Mouse (Mus musculus): ENCODE results near the gene Sdccag8.

Gene Sdccag8

GRCm38 (mm10) chr1:176814591-176815062 lies at the start of gene Sdccag8:
Gene Sdccag8, plus strand, starts transcription at chr1:176814660.
- peak; percentile 97 to 98 for DNase-seq (ENCODE audit: low spot score in 2 of 2)

GRCm38 (mm10) chr1:176774533-176774932 lies 39.9 kb upstream of the Sdccag8 start:
- DNase-seq (ENCODE audit: low spot score in 2 of 2), result no peak

- DNase-seq (ENCODE audit: low spot score in 2 of 2), result no peak
Measured at GRCm38 (mm10) chr1:176789326-176789725, 25.1 kb upstream of the Sdccag8 start.

GRCm38 (mm10) chr1:176792175-176792574 lies 22.3 kb upstream of the Sdccag8 start:
- DNase-seq (ENCODE audit: low spot score in 2 of 2), result no peak

- DNase-seq (ENCODE audit: low spot score in 2 of 2), result no peak
Measured at GRCm38 (mm10) chr1:176798673-176799072, 15.8 kb upstream of the Sdccag8 start.

GRCm38 (mm10) chr1:176800728-176801365 lies 13.6 kb upstream of the Sdccag8 start:
- peak; percentile 78 to 80 for DNase-seq (ENCODE audit: low spot score in 2 of 2)

- no peak for DNase-seq (ENCODE audit: low spot score in 2 of 2)
Measured at GRCm38 (mm10) chr1:176810161-176810560, 4.3 kb upstream of the Sdccag8 start.

- no peak for DNase-seq (ENCODE audit: low spot score in 2 of 2)
Measured at GRCm38 (mm10) chr1:176811892-176812291, 2.6 kb upstream of the Sdccag8 start.

GRCm38 (mm10) chr1:176812491-176813291 lies 1.8 kb upstream of the Sdccag8 start:
- DNase-seq (ENCODE audit: low spot score in 2 of 2), result no peak

GRCm38 (mm10) chr1:176813292-176814035 lies 996 bp upstream of the Sdccag8 start:
- DNase-seq (ENCODE audit: low spot score in 2 of 2), result peak; percentile 64 to 73

GRCm38 (mm10) chr1:176814036-176814420 lies 432 bp upstream of the Sdccag8 start, which contains the start of gene Cep170:
Gene Cep170, minus strand, starts transcription at chr1:176814067.
- peak; percentile 94 to 96 for DNase-seq (ENCODE audit: low spot score in 2 of 2)

- no peak for DNase-seq (ENCODE audit: low spot score in 2 of 2)
Measured at GRCm38 (mm10) chr1:176816728-176817127, 2.3 kb downstream of the Sdccag8 start.

- no peak for DNase-seq (ENCODE audit: low spot score in 2 of 2)
Measured at GRCm38 (mm10) chr1:176818147-176818546, 3.7 kb downstream of the Sdccag8 start.

GRCm38 (mm10) chr1:176818763-176819162 lies 4.3 kb downstream of the Sdccag8 start:
- DNase-seq (ENCODE audit: low spot score in 2 of 2), result peak; percentile 67 to 85

- DNase-seq (ENCODE audit: low spot score in 2 of 2), result no peak
Measured at GRCm38 (mm10) chr1:176821929-176822328, 7.5 kb downstream of the Sdccag8 start.

GRCm38 (mm10) chr1:176822949-176823348 lies 8.5 kb downstream of the Sdccag8 start:
- no peak for DNase-seq (ENCODE audit: low spot score in 2 of 2)

- no peak for DNase-seq (ENCODE audit: low spot score in 2 of 2)
Measured at GRCm38 (mm10) chr1:176823889-176824288, 9.4 kb downstream of the Sdccag8 start.

GRCm38 (mm10) chr1:176824611-176825010 lies 10.2 kb downstream of the Sdccag8 start:
- DNase-seq (ENCODE audit: low spot score in 2 of 2), result no peak

GRCm38 (mm10) chr1:176825084-176825483 lies 10.6 kb downstream of the Sdccag8 start:
- no peak for DNase-seq (ENCODE audit: low spot score in 2 of 2)

- DNase-seq (ENCODE audit: low spot score in 2 of 2), result no peak
Measured at GRCm38 (mm10) chr1:176826186-176826585, 11.7 kb downstream of the Sdccag8 start.

- DNase-seq (ENCODE audit: low spot score in 2 of 2), result no peak
Measured at GRCm38 (mm10) chr1:176826931-176827330, 12.5 kb downstream of the Sdccag8 start.

- DNase-seq (ENCODE audit: low spot score in 2 of 2), result peak; percentile 56 to 57
Measured at GRCm38 (mm10) chr1:176827365-176827764, 12.9 kb downstream of the Sdccag8 start.

Measured in heart, adult 9 months (tissue).